ENCODE assay signal across 18 mouse cellular contexts in the genomic region with DNA sequence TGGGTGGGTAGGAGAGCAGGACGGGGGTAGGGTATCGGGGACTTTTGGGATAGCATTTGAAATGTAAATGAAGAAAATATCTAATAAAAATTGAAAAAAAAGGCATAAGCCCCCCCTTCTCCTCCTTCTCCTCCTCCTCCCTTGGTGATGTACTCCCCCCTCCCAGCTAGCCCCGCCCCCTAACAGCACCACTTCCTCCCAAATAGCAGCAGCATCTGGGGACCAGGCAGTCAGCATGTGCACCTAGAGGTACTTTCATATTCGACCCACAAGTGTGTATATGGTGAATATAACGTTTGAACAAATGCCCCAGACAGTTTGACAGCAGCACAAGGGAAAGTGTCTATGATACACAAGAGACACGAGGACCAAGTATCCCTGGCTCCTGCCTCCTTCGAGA. TPM values are rescaled to one million over a fixed set of nuclear protein-coding genes. Genes with fewer than 3 reads are reported as not detected.
DNase-seq lines count a peak whose midpoint lies in the region; ATAC-seq and TF ChIP-seq lines count a peak whose summit lies in the region.
"Had no signal": no experiment of that assay in that cellular context is flagged by ENCODE, and none has a peak within 500 bp of the region (broad histone marks: within the 10 kb centered on the region; RNA-seq: fewer than 3 reads in every experiment).

No protein-coding gene starts in this region.

- no peaks in the 10 kb centered on the region for H3K36me3 ChIP-seq in thymus, adult 2 months (ENCODE audit: control insufficient read depth, insufficient read depth, low read length)
- H3K36me3 ChIP-seq: heart, embryonic 15.5 days; intestine, embryonic 15.5 days; limb, embryonic 15.5 days; neural tube, embryonic 12.5 days had no signal

- no peak for TF ChIP-seq POLR2A in thymus, adult 2 months (IDR thresholded peaks at IDR 0.05; ENCODE audit: control insufficient read depth, extremely low read depth, insufficient read depth, low read length, poor library complexity)

- no peak overlapping the region for H3K4me3 ChIP-seq in thymus, adult 2 months (ENCODE audit: control insufficient read depth, insufficient read depth, low read length)
- H3K4me3 ChIP-seq: gastrocnemius, adult 2 months; heart, embryonic 15.5 days; intestine, embryonic 15.5 days; limb, embryonic 15.5 days; neural tube, embryonic 12.5 days had no signal

- H3K27me3 ChIP-seq in thymus, adult 2 months (ENCODE audit: control insufficient read depth, insufficient read depth, low read length): no peaks in the 10 kb centered on the region
- H3K27me3 ChIP-seq: heart, embryonic 15.5 days; intestine, embryonic 15.5 days; limb, embryonic 15.5 days; neural tube, embryonic 12.5 days had no signal

- peak; percentile 14 for DNase-seq in 416B (ENCODE audit: low read depth)
- DNase-seq in thymus, adult 2 months: peak; percentile 54
- no peak for DNase-seq in layer of hippocampus, postnatal 36 days
- no peak for DNase-seq in kidney, postnatal 10 days
- no peak for DNase-seq in cerebellum, postnatal 36 days
- DNase-seq: cerebellum, adult 11 months; gastrocnemius, adult 2 months; heart, adult 18-20 months; lung, adult 2 months had no signal

- TF ChIP-seq CTCF in thymus, adult 2 months (IDR thresholded peaks at IDR 0.05; ENCODE audit: borderline replicate concordance, control insufficient read depth, extremely low read depth, insufficient read depth, low read length, poor library complexity): no peak

- 31% methylated on average over 7 of the region's 7 CpGs for WGBS in thymus, adult 2 months

- peak overlapping the region; percentile 30; the same call in 1 of the 2 replicates for H3K27ac ChIP-seq in thymus, adult 2 months (ENCODE audit: control insufficient read depth, insufficient read depth, low read length)
- H3K27ac ChIP-seq: gastrocnemius, adult 2 months; heart, embryonic 15.5 days; intestine, embryonic 15.5 days; limb, embryonic 15.5 days; macrophage; neural tube, embryonic 12.5 days had no signal

- peaks cover 29% of the 10 kb centered on the region for H3K4me1 ChIP-seq in thymus, adult 2 months (replicated peaks; ENCODE audit: control insufficient read depth, insufficient read depth, low read length)
- H3K4me1 ChIP-seq: heart, embryonic 15.5 days; intestine, embryonic 15.5 days; limb, embryonic 15.5 days; neural tube, embryonic 12.5 days had no signal

- ATAC-seq in CD4-positive, CD25-positive, alpha-beta regulatory T cell, adult 4 months: peak; percentile 82
- ATAC-seq in inflammation-experienced regulatory T-cells, adult 6 months: peak; percentile 85
- ATAC-seq: forebrain, embryonic 14.5 days; intestine, embryonic 15.5 days; midbrain, embryonic 16.5 days had no signal

RNA-seq across cellular contexts. Expression of a gene that starts 17.2 kb away (rescaled TPM):
- 10 to 100 TPM; 42.2 to 48.0 TPM for polyA plus RNA-seq in CD4-positive, CD25-positive, alpha-beta regulatory T cell, adult 4 months (2017; shearing (Covaris generic))
- 10 to 100 TPM; 47.8 to 56.5 (median 51.5) TPM for polyA plus RNA-seq in inflammation-experienced regulatory T-cells, adult 6 months (2017; shearing (Covaris generic))
- polyA plus RNA-seq in thymus, adult 2 months (2012; rRNA removed): 5.9 and 7.4 TPM in 2 replicates
- 10 to 100 TPM; 53.6 to 64.1 TPM for total RNA-seq in layer of hippocampus, postnatal 36 days (2021)

RNA-seq across cellular contexts. Expression of a gene that starts 59.7 kb away (rescaled TPM):
- 100 to 1,000 TPM; 201 to 619 TPM for polyA plus RNA-seq in CD4-positive, CD25-positive, alpha-beta regulatory T cell, adult 4 months (2017; shearing (Covaris generic))
- polyA plus RNA-seq in inflammation-experienced regulatory T-cells, adult 6 months (2017; shearing (Covaris generic)): 100 to 1,000 TPM; 239 to 553 (median 263) TPM
- polyA plus RNA-seq in thymus, adult 2 months (2012; rRNA removed): 8.0 and 10.4 TPM in 2 replicates
- total RNA-seq in layer of hippocampus, postnatal 36 days (2021): 10 to 100 TPM; 28.6 to 35.9 TPM

Comparison
In these comparisons a context has a peak if more than half of its experiments do, and no peak if none do; other contexts are left out.
1. DNase-seq: peak in 416B (single experiment) and thymus, adult 2 months (single experiment); none in layer of hippocampus, postnatal 36 days (0 of 2), kidney, postnatal 10 days (single experiment) and cerebellum, postnatal 36 days (0 of 2).
2. RNA of a gene that starts 59.7 kb away (polyA plus RNA-seq): 201 to 619 TPM in CD4-positive, CD25-positive, alpha-beta regulatory T cell, adult 4 months and 239 to 553 TPM in inflammation-experienced regulatory T-cells, adult 6 months; 8.0 to 10.4 TPM in thymus, adult 2 months; every median in the first group is over 10 times any median in the second.